Mouse (Mus musculus): ENCODE results near the gene Tmem132b.

Gene Tmem132b

GRCm38 (mm10) chr5:125578661-125579060, 47.1 kb downstream of the Tmem132b start:
- DNase-seq (ENCODE audit: low read depth, low spot score) = no peak
- Histone ChIP-seq H3K27me3 (ENCODE audit: control insufficient read depth, insufficient read depth, low read length, poor library complexity, severe bottlenecking) (no peaks in the 10 kb centered on the region; the same call in 1 of the 2 replicates), H3K36me3 (ENCODE audit: control insufficient read depth, insufficient read depth, low read length, poor library complexity, severe bottlenecking) (no peaks in the 10 kb centered on the region)

- Histone ChIP-seq H3K36me3 (ENCODE audit: control insufficient read depth, insufficient read depth, low read length, poor library complexity, severe bottlenecking) (no peaks in the 10 kb centered on the region), H3K27me3 (ENCODE audit: control insufficient read depth, insufficient read depth, low read length, poor library complexity, severe bottlenecking) (no peaks in the 10 kb centered on the region; the same call in 1 of the 2 replicates)
- DNase-seq (ENCODE audit: low read depth, low spot score) = peak; percentile 2
Observed at GRCm38 (mm10) chr5:125579153-125579552, 47.6 kb downstream of the Tmem132b start.

- H3K27me3 ChIP-seq (ENCODE audit: control insufficient read depth, insufficient read depth, low read length, poor library complexity, severe bottlenecking) = no peaks in the 10 kb centered on the region
- H3K36me3 ChIP-seq (ENCODE audit: control insufficient read depth, insufficient read depth, low read length, poor library complexity, severe bottlenecking) = no peaks in the 10 kb centered on the region
- no peak for DNase-seq (ENCODE audit: low read depth, low spot score)
Observed at GRCm38 (mm10) chr5:125583298-125583697, 51.7 kb downstream of the Tmem132b start.

GRCm38 (mm10) chr5:125583836-125584235, 52.3 kb downstream of the Tmem132b start:
- DNase-seq (ENCODE audit: low read depth, low spot score) = no peak
- no peaks in the 10 kb centered on the region for H3K36me3 ChIP-seq (ENCODE audit: control insufficient read depth, insufficient read depth, low read length, poor library complexity, severe bottlenecking)
- H3K27me3 ChIP-seq (ENCODE audit: control insufficient read depth, insufficient read depth, low read length, poor library complexity, severe bottlenecking) = no peaks in the 10 kb centered on the region

GRCm38 (mm10) chr5:125585211-125585610, 53.6 kb downstream of the Tmem132b start:
- no peaks in the 10 kb centered on the region for H3K36me3 ChIP-seq (ENCODE audit: control insufficient read depth, insufficient read depth, low read length, poor library complexity, severe bottlenecking)
- no peaks in the 10 kb centered on the region for H3K27me3 ChIP-seq (ENCODE audit: control insufficient read depth, insufficient read depth, low read length, poor library complexity, severe bottlenecking)
- DNase-seq (ENCODE audit: low read depth, low spot score) = no peak

- Histone ChIP-seq H3K27me3 (ENCODE audit: control insufficient read depth, insufficient read depth, low read length, poor library complexity, severe bottlenecking) (no peaks in the 10 kb centered on the region), H3K36me3 (ENCODE audit: control insufficient read depth, insufficient read depth, low read length, poor library complexity, severe bottlenecking) (no peaks in the 10 kb centered on the region)
- DNase-seq (ENCODE audit: low read depth, low spot score) = no peak
Observed at GRCm38 (mm10) chr5:125588203-125588602, 56.6 kb downstream of the Tmem132b start.

GRCm38 (mm10) chr5:125588876-125589667, 57.5 kb downstream of the Tmem132b start:
- Histone ChIP-seq H3K27me3 (ENCODE audit: control insufficient read depth, insufficient read depth, low read length, poor library complexity, severe bottlenecking) (no peaks in the 10 kb centered on the region), H3K36me3 (ENCODE audit: control insufficient read depth, insufficient read depth, low read length, poor library complexity, severe bottlenecking) (no peaks in the 10 kb centered on the region)
- DNase-seq (ENCODE audit: low read depth, low spot score) = no peak

- Histone ChIP-seq H3K36me3 (ENCODE audit: control insufficient read depth, insufficient read depth, low read length, poor library complexity, severe bottlenecking) (no peaks in the 10 kb centered on the region), H3K27me3 (ENCODE audit: control insufficient read depth, insufficient read depth, low read length, poor library complexity, severe bottlenecking) (no peaks in the 10 kb centered on the region)
- DNase-seq (ENCODE audit: low read depth, low spot score) = no peak
Observed at GRCm38 (mm10) chr5:125598056-125598455, 66.5 kb downstream of the Tmem132b start.

- Histone ChIP-seq H3K27me3 (ENCODE audit: control insufficient read depth, insufficient read depth, low read length, poor library complexity, severe bottlenecking) (no peaks in the 10 kb centered on the region), H3K36me3 (ENCODE audit: control insufficient read depth, insufficient read depth, low read length, poor library complexity, severe bottlenecking) (no peaks in the 10 kb centered on the region)
- no peak for DNase-seq (ENCODE audit: low read depth, low spot score)
Observed at GRCm38 (mm10) chr5:125607146-125607545, 75.6 kb downstream of the Tmem132b start.

- DNase-seq (ENCODE audit: low read depth, low spot score) = no peak
- Histone ChIP-seq H3K36me3 (ENCODE audit: control insufficient read depth, insufficient read depth, low read length, poor library complexity, severe bottlenecking) (no peaks in the 10 kb centered on the region), H3K27me3 (ENCODE audit: control insufficient read depth, insufficient read depth, low read length, poor library complexity, severe bottlenecking) (no peaks in the 10 kb centered on the region)
Observed at GRCm38 (mm10) chr5:125609968-125610367, 78.4 kb downstream of the Tmem132b start.

- Histone ChIP-seq H3K27me3 (ENCODE audit: control insufficient read depth, insufficient read depth, low read length, poor library complexity, severe bottlenecking) (no peaks in the 10 kb centered on the region), H3K36me3 (ENCODE audit: control insufficient read depth, insufficient read depth, low read length, poor library complexity, severe bottlenecking) (no peaks in the 10 kb centered on the region)
- DNase-seq (ENCODE audit: low read depth, low spot score) = no peak
Observed at GRCm38 (mm10) chr5:125612460-125612859, 80.9 kb downstream of the Tmem132b start.

- no peak for DNase-seq (ENCODE audit: low read depth, low spot score)
- H3K36me3 ChIP-seq (ENCODE audit: control insufficient read depth, insufficient read depth, low read length, poor library complexity, severe bottlenecking) = no peaks in the 10 kb centered on the region
- no peaks in the 10 kb centered on the region for H3K27me3 ChIP-seq (ENCODE audit: control insufficient read depth, insufficient read depth, low read length, poor library complexity, severe bottlenecking)
Observed at GRCm38 (mm10) chr5:125613136-125613535, 81.6 kb downstream of the Tmem132b start.

- Histone ChIP-seq H3K36me3 (ENCODE audit: control insufficient read depth, insufficient read depth, low read length, poor library complexity, severe bottlenecking) (no peaks in the 10 kb centered on the region), H3K27me3 (ENCODE audit: control insufficient read depth, insufficient read depth, low read length, poor library complexity, severe bottlenecking) (no peaks in the 10 kb centered on the region)
- no peak for DNase-seq (ENCODE audit: low read depth, low spot score)
Observed at GRCm38 (mm10) chr5:125614348-125614747, 82.8 kb downstream of the Tmem132b start.

GRCm38 (mm10) chr5:125617050-125617449, 85.5 kb downstream of the Tmem132b start:
- DNase-seq (ENCODE audit: low read depth, low spot score) = no peak
- H3K36me3 ChIP-seq (ENCODE audit: control insufficient read depth, insufficient read depth, low read length, poor library complexity, severe bottlenecking) = no peaks in the 10 kb centered on the region
- no peaks in the 10 kb centered on the region for H3K27me3 ChIP-seq (ENCODE audit: control insufficient read depth, insufficient read depth, low read length, poor library complexity, severe bottlenecking)

- no peaks in the 10 kb centered on the region for H3K36me3 ChIP-seq (ENCODE audit: control insufficient read depth, insufficient read depth, low read length, poor library complexity, severe bottlenecking)
- no peak for DNase-seq (ENCODE audit: low read depth, low spot score)
- H3K27me3 ChIP-seq (ENCODE audit: control insufficient read depth, insufficient read depth, low read length, poor library complexity, severe bottlenecking) = no peaks in the 10 kb centered on the region
Observed at GRCm38 (mm10) chr5:125627816-125628348, 96.3 kb downstream of the Tmem132b start.

Data from splenic B cell, adult 2 months (primary cell).